Mouse (Mus musculus): Measurements from ENCODE around the gene Mex3b. TPM values are rescaled to one million over a fixed set of nuclear protein-coding genes. Genes with fewer than 3 reads are reported as not detected.

Gene Mex3b
- polyA plus RNA-seq, 1 experiment, result 9.0 TPM

GRCm38 (mm10) chr7:82910536-82911384 lies 43.6 kb downstream of the Mex3b start:
- TF ChIP-seq CTCF (IDR thresholded peaks at IDR 0.05; ENCODE audit: borderline replicate concordance, insufficient read depth, low read depth, low read length), result no peak
- TF ChIP-seq POLR2A (IDR thresholded peaks at IDR 0.05; ENCODE audit: borderline replicate concordance, insufficient read depth, low read length), result no peak
- no peaks in the 10 kb centered on the region for H3K27me3 ChIP-seq (ENCODE audit: control insufficient read depth, insufficient read depth, low read length)
- H3K27ac ChIP-seq (ENCODE audit: insufficient read depth, low read length), result no peak overlapping the region
- 67% methylated on average over 10 of the region's 10 CpGs for WGBS
- no peaks in the 10 kb centered on the region for H3K4me1 ChIP-seq (ENCODE audit: control insufficient read depth, insufficient read depth, low read length)
- H3K4me3 ChIP-seq (replicated peaks; ENCODE audit: insufficient read depth, low read depth, low read length), result no peak overlapping the region
- DNase-seq, result no peak

DNA sequence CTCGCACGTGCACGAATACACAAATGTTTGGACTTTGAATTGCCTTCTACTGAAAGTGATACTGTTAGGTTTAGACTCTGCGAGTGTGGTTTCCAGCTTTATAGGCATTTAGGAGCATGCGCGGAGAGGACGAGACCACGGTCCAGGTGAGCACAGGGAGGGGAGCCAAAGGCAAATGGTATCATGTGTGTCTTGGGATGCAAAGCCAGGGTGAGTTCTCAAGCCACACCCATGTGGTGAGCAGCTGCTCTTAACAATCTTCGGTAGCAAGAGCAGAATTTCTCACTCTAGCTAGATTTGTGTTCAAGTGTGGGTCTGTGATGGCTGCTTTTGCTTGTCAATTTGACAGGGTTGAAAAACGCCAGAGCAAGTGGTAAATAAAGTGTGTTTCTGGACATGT lies 44.4 kb downstream of the Mex3b start:
- 93% methylated on average over 10 of the region's 10 CpGs for WGBS
- Histone ChIP-seq H3K27me3 (ENCODE audit: control insufficient read depth, insufficient read depth, low read length) (no peaks in the 10 kb centered on the region), H3K27ac (ENCODE audit: insufficient read depth, low read length) (no peak overlapping the region), H3K4me1 (ENCODE audit: control insufficient read depth, insufficient read depth, low read length) (no peaks in the 10 kb centered on the region), H3K4me3 (replicated peaks; ENCODE audit: insufficient read depth, low read depth, low read length) (no peak overlapping the region)
- no peak for DNase-seq
- no peak for TF ChIP-seq POLR2A (IDR thresholded peaks at IDR 0.05; ENCODE audit: borderline replicate concordance, insufficient read depth, low read length)

GRCm38 (mm10) chr7:82914297-82914696 lies 47.2 kb downstream of the Mex3b start:
- no peak overlapping the region for H3K27ac ChIP-seq (ENCODE audit: insufficient read depth, low read length)
- WGBS, result 75% methylated on average over 4 of the region's 4 CpGs
- no peak overlapping the region for H3K4me3 ChIP-seq (replicated peaks; ENCODE audit: insufficient read depth, low read depth, low read length)
- H3K4me1 ChIP-seq (ENCODE audit: control insufficient read depth, insufficient read depth, low read length), result no peaks in the 10 kb centered on the region
- no peaks in the 10 kb centered on the region for H3K27me3 ChIP-seq (ENCODE audit: control insufficient read depth, insufficient read depth, low read length)
- TF ChIP-seq POLR2A (IDR thresholded peaks at IDR 0.05; ENCODE audit: borderline replicate concordance, insufficient read depth, low read length) (no peak), CTCF (IDR thresholded peaks at IDR 0.05; ENCODE audit: borderline replicate concordance, insufficient read depth, low read depth, low read length) (no peak)
- no peak for DNase-seq

Other genes with a start within 250 kb of the Mex3b start
- 11.4 and 11.9 TPM in 2 replicates for gene Saxo2, start 218.8 kb upstream of the Mex3b start, polyA plus RNA-seq (2012; rRNA removed)
- gene Efl1, start 218.7 kb upstream of the Mex3b start, polyA plus RNA-seq (2012; rRNA removed), result 8.9 and 9.2 TPM in 2 replicates